ENCODE assay signal across 8 mouse cellular contexts in the genomic region with DNA sequence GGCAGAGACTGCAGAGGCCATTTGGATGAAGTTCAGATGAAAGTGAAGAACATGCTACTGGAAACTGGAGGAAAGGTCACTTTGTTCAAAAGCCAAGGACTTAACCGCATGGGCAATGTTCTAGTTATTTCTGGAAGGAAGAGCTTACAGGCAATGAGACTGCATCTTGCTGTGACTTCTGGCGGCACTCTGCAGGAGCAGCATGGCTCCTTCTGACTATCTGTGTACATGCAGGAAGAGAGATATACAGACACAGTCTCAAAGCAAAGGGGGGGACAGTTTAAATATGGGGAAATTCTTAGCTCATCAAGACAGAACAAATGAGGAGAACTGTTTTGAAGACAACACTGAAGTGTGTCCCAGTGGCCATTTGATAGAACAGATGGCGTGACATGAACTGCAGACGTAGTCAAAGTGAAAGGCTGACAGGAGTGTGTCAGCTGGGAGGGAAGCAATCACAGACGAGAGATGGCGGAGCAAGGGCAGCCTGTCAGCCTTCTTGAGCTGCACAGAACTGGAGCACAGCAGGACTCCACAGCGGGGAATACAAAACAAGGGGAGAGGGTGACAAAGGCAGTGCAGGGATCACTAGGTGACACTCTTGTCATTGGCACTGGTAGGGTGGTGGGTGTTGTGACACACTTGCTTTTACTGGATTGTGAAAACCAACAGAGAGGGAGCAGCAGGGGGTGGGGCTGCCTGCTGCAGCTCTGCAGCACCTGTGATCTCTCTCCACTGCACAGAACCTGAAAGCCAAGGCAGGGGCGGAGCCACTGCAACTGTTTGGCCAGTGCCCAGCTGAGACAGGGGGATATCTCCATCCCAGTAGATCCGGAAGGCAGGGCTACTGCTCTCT.
DNase-seq lines count a peak whose midpoint lies in the region; ATAC-seq and TF ChIP-seq lines count a peak whose summit lies in the region.

No protein-coding gene starts in this region.

- H3K36me3 ChIP-seq in lung, embryonic 15.5 days, result no peaks in the 10 kb centered on the region
- H3K36me3 ChIP-seq in heart, embryonic 10.5 days, result peaks cover 14% of the 10 kb centered on the region; the same call in 1 of the 2 replicates
- no peaks in the 10 kb centered on the region for H3K36me3 ChIP-seq in kidney, postnatal 0 days (ENCODE audit: insufficient read depth, low read length)
- H3K36me3 ChIP-seq in stomach, embryonic 15.5 days, result 0 out of 2 replicates have a peak, but pooled peaks cover 3% of the 10 kb centered on the region

- no peak overlapping the region for H3K4me3 ChIP-seq in lung, embryonic 15.5 days
- H3K4me3 ChIP-seq in heart, embryonic 10.5 days, result peak overlapping the region; percentile 8; the same call in 1 of the 2 replicates
- no peak overlapping the region for H3K4me3 ChIP-seq in kidney, postnatal 0 days (replicated peaks; ENCODE audit: low read depth, low read length)
- H3K4me3 ChIP-seq in stomach, embryonic 15.5 days (replicated peaks), result no peak overlapping the region

- no peak for TF ChIP-seq CTCF in kidney, postnatal 0 days (IDR thresholded peaks at IDR 0.05; ENCODE audit: low read depth)

- no peak for DNase-seq in lung, postnatal 25 days (ENCODE audit: low spot score)
- DNase-seq in cerebellum, adult 18-20 months, result peak; percentile 56 to 68
- DNase-seq in heart, embryonic 10.5 days (ENCODE audit: low spot score), result peak; percentile 69
- peak; percentile 41 for DNase-seq in kidney, postnatal 0 days (ENCODE audit: low spot score)
- DNase-seq in lung, postnatal 4 days, result peak; percentile 32 to 50
- no peak for DNase-seq in urinary bladder, postnatal 14 days (ENCODE audit: low spot score)

- 56% methylated on average over 9 of the region's 9 CpGs for WGBS in lung, embryonic 15.5 days
- WGBS in heart, embryonic 10.5 days, result 37% methylated on average over 9 of the region's 9 CpGs
- 73% methylated on average over 9 of the region's 9 CpGs for WGBS in kidney, postnatal 0 days
- 60% methylated on average over 9 of the region's 9 CpGs for WGBS in stomach, embryonic 15.5 days

- peaks cover 6% of the 10 kb centered on the region for H3K4me1 ChIP-seq in lung, embryonic 15.5 days
- peaks cover 7% of the 10 kb centered on the region for H3K4me1 ChIP-seq in heart, embryonic 10.5 days
- no peaks in the 10 kb centered on the region for H3K4me1 ChIP-seq in kidney, postnatal 0 days (replicated peaks; ENCODE audit: insufficient read depth, low read length)
- H3K4me1 ChIP-seq in stomach, embryonic 15.5 days, result peaks cover 2% of the 10 kb centered on the region; the same call in 1 of the 2 replicates

- no peak overlapping the region for H3K9ac ChIP-seq in lung, embryonic 15.5 days
- H3K9ac ChIP-seq in kidney, postnatal 0 days (ENCODE audit: low read depth, low read length), result no peak overlapping the region
- no peak overlapping the region for H3K9ac ChIP-seq in stomach, embryonic 15.5 days

- H3K4me2 ChIP-seq in lung, embryonic 15.5 days, result no peak overlapping the region
- no peak overlapping the region for H3K4me2 ChIP-seq in kidney, postnatal 0 days (ENCODE audit: low read length)
- H3K4me2 ChIP-seq in stomach, embryonic 15.5 days, result no peak overlapping the region

- ATAC-seq in lung, embryonic 15.5 days (ENCODE audit: borderline replicate concordance, extremely low read depth, low FRiP score, low TSS enrichment), result peak; percentile 65
- no peak for ATAC-seq in kidney, postnatal 0 days (replicated peaks; ENCODE audit: low FRiP score, low read depth)
- 0 out of 2 replicates have a peak, but pooled peaks have one; percentile 39 for ATAC-seq in stomach, embryonic 15.5 days (ENCODE audit: insufficient read depth, low FRiP score, low read depth)

- H3K9me3 ChIP-seq in lung, embryonic 15.5 days, result no peaks in the 10 kb centered on the region
- no peaks in the 10 kb centered on the region for H3K9me3 ChIP-seq in heart, embryonic 10.5 days
- no peaks in the 10 kb centered on the region for H3K9me3 ChIP-seq in kidney, postnatal 0 days (replicated peaks; ENCODE audit: low read length)
- H3K9me3 ChIP-seq in stomach, embryonic 15.5 days, result no peaks in the 10 kb centered on the region

- H3K27me3 ChIP-seq in lung, embryonic 15.5 days, result no peaks in the 10 kb centered on the region
- H3K27me3 ChIP-seq in heart, embryonic 10.5 days (ENCODE audit: insufficient read depth, poor library complexity, severe bottlenecking), result no peaks in the 10 kb centered on the region
- H3K27me3 ChIP-seq in kidney, postnatal 0 days (ENCODE audit: insufficient read depth, low read length), result no peaks in the 10 kb centered on the region
- H3K27me3 ChIP-seq in stomach, embryonic 15.5 days (replicated peaks), result no peaks in the 10 kb centered on the region

- peak overlapping the region; percentile 9; the same call in 1 of the 2 replicates for H3K27ac ChIP-seq in lung, embryonic 15.5 days
- H3K27ac ChIP-seq in heart, embryonic 10.5 days, result peak overlapping the region; percentile 49; the same call in 1 of the 2 replicates
- H3K27ac ChIP-seq in kidney, postnatal 0 days, result 0 out of 2 replicates have a peak overlapping the region, but pooled peaks have one; percentile 5
- no peak overlapping the region for H3K27ac ChIP-seq in stomach, embryonic 15.5 days

Comparison
In these comparisons a context has a peak if more than half of its experiments do, and no peak if none do; other contexts are left out.
1. DNase-seq: peak in cerebellum, adult 18-20 months (2 of 2), heart, embryonic 10.5 days (single experiment), kidney, postnatal 0 days (single experiment) and lung, postnatal 4 days (2 of 2); none in lung, postnatal 25 days (single experiment) and urinary bladder, postnatal 14 days (single experiment).